Mouse (Mus musculus) activated CD4-positive, CD25-positive, alpha-beta regulatory T cell, adult 9 weeks (primary cell): ENCODE results near the gene Mslnl. TPM values are rescaled to one million over a fixed set of nuclear protein-coding genes. Genes with fewer than 3 reads are reported as not detected.

ENCODE experiments used
- polyA plus RNA-seq: library from polyadenylated mRNA; unstranded; fragments of 100-300 nt; shearing (Covaris generic); gene quantifications from one replicate; pipeline ENCODE4 v1.2.1, GENCODE M21; 2017

The Mslnl gene
- polyA plus RNA-seq = 0.17 TPM

DNA sequence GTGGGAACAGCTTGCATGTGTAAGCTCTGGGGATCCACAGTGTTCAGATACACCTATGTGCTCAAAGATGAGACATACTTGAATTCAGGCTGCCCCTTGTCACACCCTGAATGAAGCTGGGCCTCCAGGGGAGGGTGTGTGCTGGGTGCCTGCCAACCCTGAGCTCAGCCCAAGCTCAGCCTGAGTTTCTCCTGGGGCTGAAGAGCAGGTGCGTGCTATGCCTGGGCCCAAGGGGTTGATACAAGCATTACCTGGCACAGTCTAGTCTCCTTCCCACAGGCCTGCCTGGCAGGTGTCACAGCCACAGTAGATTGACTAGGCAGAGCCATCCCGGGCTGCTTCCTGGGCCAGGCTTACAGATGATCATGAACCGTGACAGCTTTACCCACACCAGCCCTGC, at the start of gene Mslnl:
Gene Mslnl, plus strand, starts transcription at position 298 of the 400 bp plus-strand sequence.

DNA sequence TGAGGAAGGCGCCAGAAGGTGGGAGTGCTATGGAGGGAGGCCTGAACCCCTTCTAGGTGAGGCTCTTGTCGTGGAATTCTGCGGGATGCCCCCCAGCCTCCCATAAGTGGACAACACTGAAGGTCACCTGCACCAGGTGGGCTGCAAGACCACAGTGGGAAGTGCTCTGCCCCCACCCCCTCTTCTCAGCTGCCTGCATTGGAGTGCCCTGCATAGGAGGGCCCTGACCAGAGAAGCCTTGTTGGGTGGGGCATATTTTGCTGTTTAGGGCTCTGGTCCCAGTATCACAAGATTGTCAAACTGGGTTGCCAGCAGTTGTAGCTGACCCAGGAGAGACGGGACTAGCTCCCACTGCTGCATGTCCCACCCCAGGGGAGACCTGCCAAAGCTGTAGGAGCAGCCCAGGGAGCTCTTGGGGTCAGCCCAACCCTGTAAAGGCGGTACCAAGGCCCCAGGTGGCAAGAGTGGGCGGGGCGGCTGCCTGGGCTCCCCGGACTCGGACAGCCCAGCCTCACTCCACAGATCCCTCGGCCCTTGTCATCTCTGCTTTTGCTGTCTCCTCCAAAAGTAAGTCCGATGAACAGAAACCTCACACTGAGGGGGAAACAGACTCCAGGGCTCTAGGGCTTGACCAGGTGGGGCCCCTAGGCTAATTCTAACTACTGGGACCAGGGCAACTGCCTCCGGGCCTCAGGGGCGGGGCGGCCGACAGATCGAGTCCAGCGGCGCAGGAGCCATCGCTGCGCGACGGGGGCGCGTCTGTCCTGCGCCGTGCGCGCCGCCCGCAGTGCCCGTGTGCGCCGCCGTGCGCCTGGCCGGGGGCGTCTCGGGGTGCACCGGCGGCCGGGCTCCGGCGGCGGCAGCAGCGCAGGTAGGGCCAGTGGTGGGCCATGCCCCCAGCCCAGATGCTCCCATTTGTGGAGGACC, 18.9 kb upstream of the Mslnl start, which contains the start of gene Gng13:
Gene Gng13, plus strand, starts transcription at position 461 of the 927 bp plus-strand sequence.

DNA sequence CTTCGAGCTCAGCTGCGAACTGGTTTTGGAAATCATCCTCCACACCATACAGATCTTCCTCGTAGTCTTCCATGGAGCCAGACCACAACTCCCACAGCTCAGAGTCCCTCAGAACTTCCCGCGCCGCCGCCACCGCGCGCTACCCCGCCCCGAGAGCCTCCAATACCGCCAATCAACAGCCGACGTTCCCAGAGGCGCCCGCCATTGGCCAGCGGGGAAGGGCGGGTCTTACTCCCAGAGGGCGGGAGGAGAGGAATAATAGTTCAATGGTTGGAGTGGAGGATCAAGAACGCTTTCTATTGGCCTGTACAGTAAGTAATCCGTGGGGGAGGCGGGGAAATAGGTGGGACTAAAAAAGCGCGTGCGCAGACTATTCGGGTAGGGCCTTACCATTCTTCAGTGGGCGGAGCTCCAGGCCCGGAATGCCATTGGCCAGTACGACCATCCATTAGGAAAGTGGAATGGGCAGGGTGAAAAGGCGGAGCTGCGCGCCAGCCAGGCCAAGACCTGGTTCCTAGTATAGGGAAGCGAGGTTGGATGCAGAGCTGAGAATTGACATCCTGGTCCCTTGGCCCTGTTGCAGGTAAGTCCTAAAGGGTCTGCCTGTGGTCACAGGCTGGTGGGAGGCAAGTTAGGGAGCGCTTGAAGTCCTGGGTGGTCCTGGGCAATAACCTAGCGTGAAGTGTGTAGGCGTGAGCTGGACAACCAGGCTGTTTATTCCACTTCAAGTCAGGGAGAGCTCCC, 8.4 kb upstream of the Mslnl start, which contains the start of the genes Chtf18 and Rpusd1:
Gene Chtf18, minus strand, starts transcription at position 155 of the 744 bp plus-strand sequence.
Gene Rpusd1, plus strand, starts transcription at position 406 of the 744 bp plus-strand sequence.

DNA sequence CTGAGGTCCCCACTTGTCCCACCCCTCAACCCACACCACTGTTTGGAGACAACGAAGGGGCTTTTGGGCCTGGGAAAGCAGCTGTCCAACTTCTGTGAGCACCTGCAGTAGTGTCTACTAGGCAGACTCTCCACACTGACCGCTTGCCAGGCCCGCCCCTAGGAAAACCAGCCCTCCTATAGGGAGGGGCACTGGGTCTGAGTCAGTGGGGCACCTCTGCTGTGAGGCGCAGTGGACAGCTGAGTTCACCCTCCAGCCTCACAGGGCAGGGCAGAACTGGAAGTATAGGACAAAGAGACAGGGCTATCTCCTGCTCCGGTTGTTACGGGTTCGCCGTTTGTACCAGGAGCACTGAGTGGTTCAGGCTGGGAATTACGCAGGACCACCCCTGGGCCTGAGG, 18.4 kb downstream of the Mslnl start, which contains the start of gene Msln:
Gene Msln, minus strand, starts transcription at position 138 of the 400 bp plus-strand sequence.

DNA sequence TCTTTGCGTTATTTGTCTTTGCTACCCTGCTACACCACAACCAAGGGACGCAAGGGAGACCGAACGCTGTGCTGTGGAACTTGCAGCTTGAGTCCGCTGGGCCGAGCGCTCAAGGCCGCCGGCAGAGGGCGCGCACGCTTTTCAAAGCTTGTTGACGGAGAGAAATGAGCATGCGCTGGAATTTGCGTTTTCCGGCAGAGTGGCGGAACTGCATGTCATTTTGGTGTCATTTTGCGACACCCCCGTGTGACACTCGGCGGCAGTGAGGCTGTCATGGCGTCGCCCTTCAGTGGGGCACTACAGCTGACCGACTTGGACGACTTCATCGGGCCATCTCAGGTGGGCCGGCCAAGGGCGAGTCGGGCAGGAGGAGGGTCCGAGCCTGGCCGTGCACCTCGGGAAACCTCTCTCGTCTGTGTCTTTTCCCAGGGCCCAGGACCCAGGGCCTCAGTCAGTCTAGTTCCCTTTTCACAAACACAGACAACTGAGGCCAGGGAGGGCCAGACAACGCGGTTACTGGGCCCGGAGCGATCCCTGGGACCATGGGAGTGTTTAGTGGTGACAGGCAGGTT, 37.8 kb downstream of the Mslnl start, which contains the start of gene Narfl:
Gene Narfl, plus strand, starts transcription at position 228 of the 572 bp plus-strand sequence.

DNA sequence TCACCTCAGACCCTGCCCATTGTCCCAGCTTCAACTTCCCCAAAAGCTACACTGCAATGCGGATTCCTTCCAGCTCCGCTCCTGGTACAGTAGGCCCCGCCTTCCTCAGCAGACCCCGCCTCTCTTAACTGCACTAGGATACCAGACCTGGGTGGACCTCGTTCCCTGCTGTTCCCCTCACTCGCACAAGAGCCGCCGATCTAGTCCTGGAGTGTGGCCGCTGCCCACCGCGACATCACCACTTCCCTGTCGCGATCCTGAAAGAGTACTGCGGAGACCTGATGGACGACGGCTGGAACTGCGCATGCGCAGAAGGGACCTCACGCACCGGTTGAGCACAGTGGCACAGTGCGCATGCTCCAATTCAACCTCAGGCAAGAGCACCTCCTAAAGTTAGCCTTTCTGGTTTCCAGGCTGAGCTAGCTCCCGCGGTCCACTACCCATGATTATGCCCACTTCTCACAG, 49.5 kb downstream of the Mslnl start, which contains the start of gene Haghl:
Gene Haghl, minus strand, starts transcription at position 393 of the 465 bp plus-strand sequence.

DNA sequence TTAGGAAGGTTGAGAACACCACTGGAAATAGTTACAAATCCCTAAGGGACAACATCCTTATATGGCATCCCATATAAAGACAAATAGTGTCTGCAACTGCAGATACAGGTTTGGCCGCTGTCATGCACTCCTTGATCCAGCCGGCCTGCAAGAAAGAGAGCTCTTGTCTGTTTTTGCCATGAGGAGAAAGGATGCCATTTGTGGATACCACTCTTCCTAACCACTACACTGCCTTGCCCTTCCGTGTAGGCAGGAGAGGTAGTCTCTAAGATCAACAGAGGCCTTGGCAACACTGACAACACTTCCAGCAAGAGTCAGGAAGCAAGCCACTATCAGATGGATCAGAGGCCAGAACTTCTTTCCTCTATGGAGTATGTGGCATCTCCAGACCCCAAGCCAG, 50.4 kb downstream of the Mslnl start, which contains the start of gene Ccdc78:
Gene Ccdc78, plus strand, starts transcription at position 301 of the 400 bp plus-strand sequence.

DNA sequence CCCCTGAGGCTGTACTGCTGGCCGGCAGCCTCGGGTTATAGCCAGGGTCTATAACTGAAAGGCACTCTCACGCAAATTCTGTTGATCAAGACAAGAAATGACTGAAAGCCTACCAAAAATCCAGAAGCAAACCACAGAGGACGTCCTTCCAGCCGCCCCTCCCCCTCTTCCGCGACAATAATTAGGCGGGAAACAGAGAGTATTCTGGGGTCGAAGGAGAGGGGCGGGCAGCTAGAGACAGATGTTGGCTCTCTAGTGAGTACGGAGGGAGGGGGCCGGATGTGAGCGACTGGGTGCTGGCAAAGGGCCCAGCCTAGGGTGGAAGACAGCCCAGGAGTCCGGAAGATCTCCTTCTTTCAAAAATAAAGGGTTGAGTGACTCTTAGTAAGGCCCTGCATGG, 56.8 kb downstream of the Mslnl start, which contains the start of gene Fam173a:
Gene Fam173a, minus strand, starts transcription at position 287 of the 400 bp plus-strand sequence.

DNA sequence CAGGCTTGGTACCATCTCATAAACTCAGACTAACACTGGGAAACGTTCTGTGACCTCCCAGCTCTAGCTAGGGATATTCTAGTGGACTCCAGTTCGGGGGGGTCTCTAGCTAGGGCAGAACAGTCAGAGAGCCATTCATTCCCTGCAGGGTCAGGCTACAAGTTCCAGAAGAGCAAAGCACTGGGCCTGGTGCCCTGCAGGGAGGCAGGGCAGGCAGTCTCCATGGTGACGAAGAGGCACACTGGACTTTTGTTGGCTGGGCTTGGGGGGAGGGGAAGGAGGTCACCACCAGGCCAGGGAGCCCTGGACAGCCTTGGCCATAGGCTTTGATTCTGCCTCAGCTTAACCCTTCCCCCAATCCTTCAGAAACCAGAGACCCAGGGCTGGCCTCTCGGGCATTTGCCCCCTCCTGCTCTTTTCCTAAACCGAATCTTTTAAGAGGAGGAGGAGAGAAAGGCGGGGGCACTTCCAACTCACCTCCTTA, 59.8 kb downstream of the Mslnl start, which contains the start of gene AC134908.4:
Gene AC134908.4, minus strand, starts transcription at position 51 of the 484 bp plus-strand sequence.

DNA sequence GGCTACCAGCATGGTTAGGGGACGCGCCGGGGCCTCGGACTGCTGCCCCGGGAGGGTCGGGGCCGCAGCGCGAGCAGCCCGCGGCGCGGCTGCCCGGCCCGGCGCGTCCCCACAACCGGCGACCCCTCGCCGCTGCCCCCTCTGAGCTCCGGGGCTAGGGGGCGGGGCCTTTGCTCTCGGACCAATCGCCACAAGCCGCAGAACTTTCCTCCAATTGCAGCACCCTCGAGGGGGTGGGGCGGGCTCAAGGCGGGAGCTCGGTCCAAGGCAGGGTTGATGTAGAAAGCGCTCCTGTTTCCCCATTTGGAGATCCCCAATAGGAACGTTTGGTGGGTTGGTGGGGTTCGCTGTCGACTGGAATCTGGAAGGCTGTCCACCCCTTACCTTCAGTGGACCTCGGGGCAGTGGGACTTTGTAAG, 61.1 kb downstream of the Mslnl start, which contains the start of gene Metrn:
Gene Metrn, minus strand, starts transcription at position 186 of the 419 bp plus-strand sequence.

Other genes with a start within 250 kb of the Mslnl start
- not detected for gene Sstr5, start 238.8 kb upstream of the Mslnl start, polyA plus RNA-seq
- gene Sox8, start 165.4 kb upstream of the Mslnl start, polyA plus RNA-seq = not detected
- gene Lmf1, start 157.0 kb upstream of the Mslnl start, polyA plus RNA-seq = 25.6 TPM
- gene Gng13, start 18.9 kb upstream of the Mslnl start, polyA plus RNA-seq = not detected
- 6.7 TPM for gene Chtf18, start 8.6 kb upstream of the Mslnl start, polyA plus RNA-seq
- gene Rpusd1, start 8.4 kb upstream of the Mslnl start, polyA plus RNA-seq = 19.7 TPM
- gene Msln, start 18.3 kb downstream of the Mslnl start, polyA plus RNA-seq = not detected
- gene Narfl, start 37.7 kb downstream of the Mslnl start, polyA plus RNA-seq = 28.0 TPM
- 38.4 TPM for gene Haghl, start 49.6 kb downstream of the Mslnl start, polyA plus RNA-seq
- 0.83 TPM for gene Ccdc78, start 50.5 kb downstream of the Mslnl start, polyA plus RNA-seq
- gene Fam173a, start 56.9 kb downstream of the Mslnl start, polyA plus RNA-seq = 245 TPM
- gene AC134908.4, start 59.6 kb downstream of the Mslnl start, polyA plus RNA-seq = not detected
- gene Metrn, start 61.1 kb downstream of the Mslnl start, polyA plus RNA-seq = 9.6 TPM
- gene Fbxl16, start 73.0 kb downstream of the Mslnl start, polyA plus RNA-seq = not detected
- gene Wdr24, start 87.6 kb downstream of the Mslnl start, polyA plus RNA-seq = 45.9 TPM
- 42.2 TPM for gene Jmjd8, start 92.8 kb downstream of the Mslnl start, polyA plus RNA-seq
- gene Stub1, start 97.4 kb downstream of the Mslnl start, polyA plus RNA-seq = 91.2 TPM
- 0.57 TPM for gene Rhbdl1, start 101.3 kb downstream of the Mslnl start, polyA plus RNA-seq
- gene Gm20683, start 105.7 kb downstream of the Mslnl start, polyA plus RNA-seq = 0.75 TPM
- 50.2 TPM for gene Rhot2, start 108.8 kb downstream of the Mslnl start, polyA plus RNA-seq
- 7.3 TPM for gene Wdr90, start 125.5 kb downstream of the Mslnl start, polyA plus RNA-seq
- gene Mcrip2, start 132.7 kb downstream of the Mslnl start, polyA plus RNA-seq = 5.7 TPM
- gene Mettl26, start 139.0 kb downstream of the Mslnl start, polyA plus RNA-seq = 95.5 TPM
- 1.0 TPM for gene Wfikkn1, start 144.8 kb downstream of the Mslnl start, polyA plus RNA-seq
- 5.1 TPM for gene Rab40c, start 183.7 kb downstream of the Mslnl start, polyA plus RNA-seq
- 71.1 TPM for gene Pigq, start 208.9 kb downstream of the Mslnl start, polyA plus RNA-seq
- not detected for gene Nhlrc4, start 208.9 kb downstream of the Mslnl start, polyA plus RNA-seq
- not detected for gene A930017K11Rik, start 216.5 kb downstream of the Mslnl start, polyA plus RNA-seq
- gene Capn15, start 249.8 kb downstream of the Mslnl start, polyA plus RNA-seq = 22.0 TPM